Mouse (Mus musculus) small intestine, adult 2 months (tissue): ENCODE measurements around the gene Pdcl2. TPM values are rescaled to one million over a fixed set of nuclear protein-coding genes. Genes with fewer than 3 reads are reported as not detected.

ENCODE experiments used
- H3K27ac ChIP-seq: fragments of 200-500 bp; 2 replicates; pipeline ENCODE4 v1.5.1; 2012; ENCODE audit warnings: low read depth, low read length, control low read depth, inconsistent platforms; ENCODE audit not compliant: insufficient read depth
- H3K27me3 ChIP-seq: fragments of 200-500 bp; 2 replicates; pipeline ENCODE4 v1.6.1; 2012; ENCODE audit warnings: mild to moderate bottlenecking, moderate library complexity, low read length, inconsistent platforms; ENCODE audit not compliant: control insufficient read depth, insufficient read depth
- H3K36me3 ChIP-seq: fragments of 200-500 bp; 2 replicates; pipeline ENCODE4 v1.6.1; 2012; ENCODE audit warnings: mild to moderate bottlenecking, low read length, control low read depth, inconsistent platforms; ENCODE audit not compliant: control insufficient read depth, insufficient read depth
- H3K4me1 ChIP-seq: fragments of 200-500 bp; 2 replicates; pipeline ENCODE4 v1.6.1; 2012; ENCODE audit warnings: low read length, inconsistent platforms, mixed read lengths; ENCODE audit not compliant: control insufficient read depth, insufficient read depth, insufficient read length
- H3K4me3 ChIP-seq: fragments of 200-500 bp; 2 replicates; pipeline ENCODE4 v1.5.1; 2012; ENCODE audit warnings: low read depth, mild to moderate bottlenecking, control low read depth, inconsistent platforms, low read length, moderate library complexity
- CTCF ChIP-seq: fragments of 200-500 bp; IDR thresholded peaks from 2 replicates; pipeline ENCODE4 v1.5.1; 2012; ENCODE audit warnings: low read depth, mild to moderate bottlenecking, control low read depth, inconsistent platforms, low read length, moderate library complexity, mixed read lengths; ENCODE audit not compliant: insufficient replicate concordance, insufficient read length; ENCODE audit errors: extremely low read depth
- POLR2A ChIP-seq: fragments of 200-500 bp; IDR thresholded peaks from 2 replicates; pipeline ENCODE4 v1.6.1; 2012; ENCODE audit warnings: low read depth, mild to moderate bottlenecking, control low read depth, inconsistent platforms, low read length, moderate library complexity
- WGBS: fragments of 180-500 bp; shearing (Covaris S2); methylation state at CpG from one replicate; pipeline ENCODE4 v1.1.7; 2018; 5-methylcytosine and 5-hydroxymethylcytosine counted together
- polyA plus RNA-seq: library from polyadenylated mRNA; depleted of rRNA; stranded (reverse); fragments of >200 nt; gene quantifications from 2 replicates; pipeline ENCODE4 v1.2.3, GENCODE M21; 2012; rRNA removed

Pdcl2 gene
- polyA plus RNA-seq, 1 experiment: not detected

DNA sequence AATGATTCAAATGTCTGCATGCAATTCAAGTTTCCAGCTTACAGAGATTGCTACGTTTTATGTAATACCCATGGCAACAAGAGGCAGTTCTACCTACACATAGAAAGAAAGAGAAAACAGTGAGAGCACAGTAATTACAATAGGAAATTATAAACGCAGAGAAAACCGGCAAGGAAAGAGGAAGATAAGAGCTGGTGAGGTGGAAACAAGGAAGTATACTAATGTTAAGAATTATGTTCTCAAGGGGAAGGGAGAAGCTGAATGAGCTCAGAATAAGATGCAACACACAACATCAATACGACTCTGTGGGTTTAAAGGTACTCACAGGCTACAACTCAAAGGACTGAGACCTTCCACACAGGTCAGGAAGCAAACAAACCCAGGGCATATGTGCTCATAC, 56.0 kb downstream of the Pdcl2 start:
- Histone ChIP-seq H3K27me3 (no peaks in the 10 kb centered on the region), H3K27ac (no peak overlapping the region), H3K4me1 (no peaks in the 10 kb centered on the region), H3K4me3 (no peak overlapping the region), H3K36me3 (peaks cover 4% of the 10 kb centered on the region; the same call in 1 of the 2 replicates)
- TF ChIP-seq CTCF (no peak), POLR2A (no peak)
- WGBS: 46% methylated on average over 4 of the region's 4 CpGs

Other genes starting within 250 kb of the Pdcl2 start
- gene Srd5a3, start 190.9 kb downstream of the Pdcl2 start, polyA plus RNA-seq: 50.4 and 159 TPM in 2 replicates
- 47.6 and 85.6 TPM in 2 replicates for gene Tmem165, start 147.3 kb downstream of the Pdcl2 start, polyA plus RNA-seq
- 7.2 and 12.3 TPM in 2 replicates for gene Clock, start 26.4 kb downstream of the Pdcl2 start, polyA plus RNA-seq
- gene Nmu, start 32.6 kb upstream of the Pdcl2 start, polyA plus RNA-seq: 5.2 and 10.3 TPM in 2 replicates
- gene Gm7271, start 152.9 kb upstream of the Pdcl2 start, polyA plus RNA-seq: not detected in 2 replicates
- 7.1 and 17.9 TPM in 2 replicates for gene Exoc1, start 198.2 kb upstream of the Pdcl2 start, polyA plus RNA-seq